Mouse (Mus musculus) C2C12 (cell line): ENCODE measurements around the gene Rex1bd. TPM values are rescaled to one million over a fixed set of nuclear protein-coding genes. Genes with fewer than 3 reads are reported as not detected.

Experiments
- H3K27me3 ChIP-seq: one replicate; pipeline ENCODE4 v1.6.1; 2011; ENCODE audit not compliant: control insufficient read depth, insufficient read depth, insufficient read length
- H3K36me3 ChIP-seq: one replicate; pipeline ENCODE4 v1.6.1; 2011; ENCODE audit not compliant: control insufficient read depth, insufficient read depth
- H3K4me3 ChIP-seq: one replicate; pipeline ENCODE4 v1.5.1; 2011; ENCODE audit warnings: mild to moderate bottlenecking, control low read depth; ENCODE audit not compliant: poor library complexity, insufficient read depth, severe bottlenecking
- H3K79me2 ChIP-seq: one replicate; pipeline ENCODE4 v1.6.1; 2011; ENCODE audit not compliant: control insufficient read depth, insufficient read depth
- H3K79me3 ChIP-seq: one replicate; pipeline ENCODE4 v1.6.1; 2011; ENCODE audit warnings: low read depth, control low read depth
- H3ac ChIP-seq: one replicate; pipeline ENCODE3; 2011; ENCODE audit warnings: low read depth; ENCODE audit not compliant: control insufficient read depth, insufficient read length
- CEBPB ChIP-seq: IDR thresholded peaks from one replicate; pipeline ENCODE4 v1.6.1; 2011; ENCODE audit warnings: low read depth, mild to moderate bottlenecking, control low read depth, moderate library complexity
- CTCF ChIP-seq: IDR thresholded peaks from one replicate; pipeline ENCODE4 v1.5.1; 2011; ENCODE audit not compliant: control insufficient read depth, insufficient read depth, insufficient read length
- FOSL1 ChIP-seq: IDR thresholded peaks from one replicate; pipeline ENCODE4 v1.8.0; 2011; ENCODE audit warnings: mild to moderate bottlenecking, low read length; ENCODE audit not compliant: poor library complexity, insufficient read depth, severe bottlenecking
- MAX ChIP-seq: IDR thresholded peaks from one replicate; pipeline ENCODE4 v1.6.1; 2011; ENCODE audit warnings: mild to moderate bottlenecking, control low read depth
- MYOD1 ChIP-seq: IDR thresholded peaks from one replicate; pipeline ENCODE4 v1.6.1; 2011; ENCODE audit warnings: low read depth; ENCODE audit not compliant: control insufficient read depth, insufficient read length
- MYOG ChIP-seq: IDR thresholded peaks from one replicate; pipeline ENCODE4 v1.6.1; 2011; ENCODE audit not compliant: control insufficient read depth, insufficient read length; ENCODE audit errors: extremely low read depth
- USF1 ChIP-seq: IDR thresholded peaks from one replicate; pipeline ENCODE4 v1.6.1; 2011; ENCODE audit warnings: low read depth, mild to moderate bottlenecking, control low read depth, moderate library complexity
- polyA plus RNA-seq: library from polyadenylated mRNA; unstranded; fragments of >200 nt; fragmentation: generic; extraction: Trizol; gene quantifications from one replicate; pipeline ENCODE4 v1.2.1, GENCODE M21; 2012; ENCODE audit warnings: missing spikeins

Rex1bd gene
- polyA plus RNA-seq, 1 experiment = 199 TPM

- Histone ChIP-seq H3K27me3 (no peaks in the 10 kb centered on the region), H3K4me3 (no peak within 1 kb of the TSS), H3K79me3 (no peaks in the 10 kb centered on the region), H3K79me2 (no peaks in the 10 kb centered on the region), H3K36me3 (no peaks in the 10 kb centered on the region), H3ac (no peak within 1 kb of the TSS)
- TF ChIP-seq CTCF = no peak
- no peak for TF ChIP-seq CEBPB
- TF ChIP-seq MYOG = no peak
- no peak for TF ChIP-seq FOSL1
- no peak for TF ChIP-seq MYOD1
- TF ChIP-seq MAX = no peak
- no peak for TF ChIP-seq USF1
Observed at GRCm38 (mm10) chr8:70486941-70487520, 19.5 kb downstream of the Rex1bd start, which contains the start of gene Tmem59l. Gene Tmem59l (minus strand): TSS chr8:70487358.

GRCm38 (mm10) chr8:70486191-70486681, 20.3 kb downstream of the Rex1bd start:
- H3K27me3 ChIP-seq = no peaks in the 10 kb centered on the region
- TF ChIP-seq MYOG = no peak
- no peak for TF ChIP-seq MYOD1
- TF ChIP-seq CEBPB = no peak
- TF ChIP-seq CTCF = no peak
- TF ChIP-seq FOSL1 = no peak
- TF ChIP-seq MAX = no peak
- TF ChIP-seq USF1 = no peak
- H3K4me3 ChIP-seq = no peak overlapping the region
- no peak overlapping the region for H3ac ChIP-seq
- H3K79me3 ChIP-seq = no peaks in the 10 kb centered on the region
- no peaks in the 10 kb centered on the region for H3K36me3 ChIP-seq
- no peaks in the 10 kb centered on the region for H3K79me2 ChIP-seq

GRCm38 (mm10) chr8:70482943-70483342, 23.6 kb downstream of the Rex1bd start:
- TF ChIP-seq MYOD1 = no peak
- no peak for TF ChIP-seq CTCF
- TF ChIP-seq FOSL1 = no peak
- TF ChIP-seq MYOG = no peak
- no peak for TF ChIP-seq MAX
- TF ChIP-seq USF1 = no peak
- Histone ChIP-seq H3K79me2 (no peaks in the 10 kb centered on the region), H3K27me3 (no peaks in the 10 kb centered on the region), H3K79me3 (no peaks in the 10 kb centered on the region), H3K36me3 (no peaks in the 10 kb centered on the region), H3ac (no peak overlapping the region), H3K4me3 (no peak overlapping the region)

GRCm38 (mm10) chr8:70481908-70482307, 24.6 kb downstream of the Rex1bd start:
- no peaks in the 10 kb centered on the region for H3K36me3 ChIP-seq
- TF ChIP-seq CTCF = no peak
- TF ChIP-seq MAX = no peak
- TF ChIP-seq MYOD1 = no peak
- no peak for TF ChIP-seq FOSL1
- no peaks in the 10 kb centered on the region for H3K27me3 ChIP-seq
- no peak overlapping the region for H3ac ChIP-seq
- H3K79me2 ChIP-seq = no peaks in the 10 kb centered on the region
- no peaks in the 10 kb centered on the region for H3K79me3 ChIP-seq
- H3K4me3 ChIP-seq = no peak overlapping the region

- TF ChIP-seq CEBPB (no peak), USF1 (no peak), MAX (no peak), MYOD1 (no peak), CTCF (no peak), FOSL1 (no peak), MYOG (no peak)
- no peak overlapping the region for H3K4me3 ChIP-seq
- no peaks in the 10 kb centered on the region for H3K27me3 ChIP-seq
- peaks cover 42% of the 10 kb centered on the region for H3K79me2 ChIP-seq
- H3ac ChIP-seq = no peak overlapping the region
- peaks cover 38% of the 10 kb centered on the region for H3K79me3 ChIP-seq
- H3K36me3 ChIP-seq = peaks cover 7% of the 10 kb centered on the region
Observed at GRCm38 (mm10) chr8:70477269-70477982, 29.1 kb downstream of the Rex1bd start.
